Mouse (Mus musculus): ENCODE data around the gene Gpr85.

DNA sequence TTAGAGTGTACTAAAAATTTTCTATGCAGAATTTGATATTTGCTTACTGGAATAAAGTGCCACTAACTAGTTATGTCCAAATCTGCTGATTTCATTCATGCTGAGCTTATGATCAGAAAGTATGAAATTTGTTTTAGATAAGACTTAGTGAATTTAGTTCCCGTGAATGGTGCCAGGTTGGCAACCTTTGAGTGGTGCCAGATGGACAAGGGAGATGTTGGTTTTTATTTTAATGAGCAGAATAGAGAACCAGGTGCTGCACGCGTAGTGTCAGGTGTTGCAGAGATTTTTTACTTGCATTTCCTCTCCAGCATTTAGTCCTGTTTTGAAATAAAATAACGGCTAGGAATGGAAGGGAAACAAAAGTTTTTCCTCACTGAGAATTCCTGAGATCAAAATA lies 27.6 kb downstream of the Gpr85 start:
- TF ChIP-seq CTCF (IDR thresholded peaks at IDR 0.05; ENCODE audit: insufficient read depth, low read length) (no peak), POLR2A (IDR thresholded peaks at IDR 0.05; ENCODE audit: borderline replicate concordance, extremely low read depth, low read depth, low read length) (no peak)

All from lung, adult 2 months (tissue).